Mouse (Mus musculus): ENCODE data around the gene Mospd1. TPM values are rescaled to one million over a fixed set of nuclear protein-coding genes. Genes with fewer than 3 reads are reported as not detected.

The Mospd1 gene
- polyA plus RNA-seq, 1 experiment from 2014 or later, result 36.1 TPM

Other genes starting within 250 kb of the Mospd1 start
- 6.3 and 7.5 TPM in 2 replicates for gene Plac1, start 130.4 kb downstream of the Mospd1 start, polyA plus RNA-seq (2015; fragmentation: Nextera tagmentation; extraction: Ambion mirVana)
- 9.9 TPM in 2 replicates for gene Fam122b, start 100.7 kb downstream of the Mospd1 start, polyA plus RNA-seq (2015; fragmentation: Nextera tagmentation; extraction: Ambion mirVana)
- not detected in 2 replicates for gene Fam122c, start 97.1 kb downstream of the Mospd1 start, polyA plus RNA-seq (2015; fragmentation: Nextera tagmentation; extraction: Ambion mirVana)
- not detected in 2 replicates for gene Etd, start 64.4 kb upstream of the Mospd1 start, polyA plus RNA-seq (2015; fragmentation: Nextera tagmentation; extraction: Ambion mirVana)
- gene Rtl8c, start 237.5 kb upstream of the Mospd1 start, polyA plus RNA-seq (2015; fragmentation: Nextera tagmentation; extraction: Ambion mirVana), result 30.5 and 32.3 TPM in 2 replicates
- not detected in 2 replicates for gene Gm14597, start 238.5 kb upstream of the Mospd1 start, polyA plus RNA-seq (2015; fragmentation: Nextera tagmentation; extraction: Ambion mirVana)